In genomic region chr1:104986222-104986973, GRCm38 (mm10) we compare ENCODE assay signal across 9 mouse cellular contexts.
A peak's percentile ranks its signal among the peaks of the same experiment; 100 is the strongest.
DNase-seq lines count a peak whose midpoint lies in the region; ATAC-seq and TF ChIP-seq lines count a peak whose summit lies in the region.
"Had no signal": no experiment of that assay in that cellular context is flagged by ENCODE, and none has a peak within 500 bp of the region (broad histone marks: within the 10 kb centered on the region; RNA-seq: fewer than 3 reads in every experiment).

No protein-coding gene starts in this region.

- no peaks in the 10 kb centered on the region for H3K36me3 ChIP-seq in heart, embryonic 11.5 days (ENCODE audit: control insufficient read depth, insufficient read depth, low read length)
- no peaks in the 10 kb centered on the region for H3K36me3 ChIP-seq in forebrain, embryonic 16.5 days (ENCODE audit: control insufficient read depth, insufficient read depth)
- H3K36me3 ChIP-seq in limb, embryonic 14.5 days (ENCODE audit: control insufficient read depth, insufficient read depth, low read length) = no peaks in the 10 kb centered on the region
- H3K36me3 ChIP-seq: limb, embryonic 15.5 days had no signal

- H3K9me3 ChIP-seq in heart, embryonic 11.5 days (replicated peaks; ENCODE audit: control insufficient read depth, low read length) = no peaks in the 10 kb centered on the region
- H3K9me3 ChIP-seq in forebrain, embryonic 16.5 days (ENCODE audit: control insufficient read depth, low read length) = no peaks in the 10 kb centered on the region
- no peaks in the 10 kb centered on the region for H3K9me3 ChIP-seq in limb, embryonic 14.5 days (ENCODE audit: control insufficient read depth, low read length)
- H3K9me3 ChIP-seq: limb, embryonic 15.5 days had no signal

- TF ChIP-seq POLR2A in limb, embryonic 14.5 days (IDR thresholded peaks at IDR 0.05; ENCODE audit: borderline replicate concordance, extremely low read depth, insufficient read depth, insufficient read length) = no peak

- H3K4me3 ChIP-seq in heart, embryonic 11.5 days (ENCODE audit: low read depth, low read length) = no peak overlapping the region
- no peak overlapping the region for H3K4me3 ChIP-seq in forebrain, embryonic 16.5 days (replicated peaks; ENCODE audit: low read length)
- no peak overlapping the region for H3K4me3 ChIP-seq in limb, embryonic 14.5 days (replicated peaks; ENCODE audit: low read length)
- H3K4me3 ChIP-seq: limb, embryonic 15.5 days had no signal

- H3K4me1 ChIP-seq in heart, embryonic 11.5 days (ENCODE audit: control insufficient read depth, insufficient read depth, low read length) = no peaks in the 10 kb centered on the region
- H3K4me1 ChIP-seq in forebrain, embryonic 16.5 days (replicated peaks; ENCODE audit: control insufficient read depth, insufficient read depth, low read length) = no peaks in the 10 kb centered on the region
- no peaks in the 10 kb centered on the region for H3K4me1 ChIP-seq in limb, embryonic 14.5 days (ENCODE audit: control insufficient read depth, insufficient read depth, low read length)
- H3K4me1 ChIP-seq: limb, embryonic 15.5 days had no signal

- no peak overlapping the region for H3K9ac ChIP-seq in heart, embryonic 11.5 days (ENCODE audit: low read depth, low read length)
- H3K9ac ChIP-seq in forebrain, embryonic 16.5 days (replicated peaks; ENCODE audit: low read depth, low read length) = no peak overlapping the region
- no peak overlapping the region for H3K9ac ChIP-seq in limb, embryonic 14.5 days (ENCODE audit: low read depth, low read length, severe bottlenecking)
- H3K9ac ChIP-seq: limb, embryonic 15.5 days had no signal

- no peak overlapping the region for H3K27ac ChIP-seq in heart, embryonic 11.5 days (ENCODE audit: low read depth, low read length)
- no peak overlapping the region for H3K27ac ChIP-seq in forebrain, embryonic 16.5 days (ENCODE audit: low read length)
- no peak overlapping the region for H3K27ac ChIP-seq in limb, embryonic 14.5 days (replicated peaks; ENCODE audit: low read depth, low read length)
- H3K27ac ChIP-seq: limb, embryonic 15.5 days had no signal

- no peaks in the 10 kb centered on the region for H3K27me3 ChIP-seq in heart, embryonic 11.5 days (ENCODE audit: control insufficient read depth, insufficient read depth, low read length)
- no peaks in the 10 kb centered on the region for H3K27me3 ChIP-seq in forebrain, embryonic 16.5 days (replicated peaks; ENCODE audit: control insufficient read depth, insufficient read depth, low read length)
- no peaks in the 10 kb centered on the region for H3K27me3 ChIP-seq in limb, embryonic 14.5 days (ENCODE audit: control insufficient read depth, insufficient read depth, low read length)
- H3K27me3 ChIP-seq: limb, embryonic 15.5 days had no signal

- peak; percentile 42 for DNase-seq in heart, adult 8-10 months (ENCODE audit: low spot score)
- DNase-seq in 416B (ENCODE audit: low read depth) = peak; percentile 76
- peak; percentile 84 for DNase-seq in limb, embryonic 14.5 days (ENCODE audit: low spot score)
- DNase-seq in skeletal muscle tissue, adult 2 months (ENCODE audit: low read depth, low spot score) = peak; percentile 32
- no peak for DNase-seq in ovary, postnatal 36 days (ENCODE audit: low spot score)

- H3K4me2 ChIP-seq in heart, embryonic 11.5 days = no peak overlapping the region
- no peak overlapping the region for H3K4me2 ChIP-seq in forebrain, embryonic 16.5 days (ENCODE audit: low read length)
- no peak overlapping the region for H3K4me2 ChIP-seq in limb, embryonic 14.5 days (replicated peaks; ENCODE audit: low read depth, low read length, severe bottlenecking)
- H3K4me2 ChIP-seq: limb, embryonic 15.5 days had no signal

- 28% methylated on average over 5 of the region's 5 CpGs for WGBS in heart, embryonic 11.5 days (ENCODE audit: insufficient replicate concordance)
- WGBS in forebrain, embryonic 16.5 days = 34% methylated on average over 5 of the region's 5 CpGs
- 26% methylated on average over 5 of the region's 5 CpGs for WGBS in limb, embryonic 14.5 days

- ATAC-seq in heart, embryonic 11.5 days (replicated peaks; ENCODE audit: insufficient number of reproducible peaks, low FRiP score, low TSS enrichment) = no peak
- peak; percentile 52 for ATAC-seq in activated CD4-positive, CD25-positive, alpha-beta regulatory T cell, adult 4 months
- peak; percentile 89 for ATAC-seq in forebrain, embryonic 16.5 days
- ATAC-seq in limb, embryonic 14.5 days (ENCODE audit: low FRiP score, low read depth) = peak; percentile 73; the same call in 1 of the 2 replicates
